Mouse (Mus musculus): Measurements from ENCODE around the gene Csf2rb.
"Not testable (repeated sequence)": the region's sequence is repeated elsewhere in the genome, so short reads cannot be mapped to it uniquely, and the experiment has no call there.

Csf2rb gene

GRCm38 (mm10) chr15:78327753-78328341 is 2.3 kb downstream of the Csf2rb start:
- not testable (repeated sequence) for DNase-seq (ENCODE audit: low read depth, low spot score)

DNA sequence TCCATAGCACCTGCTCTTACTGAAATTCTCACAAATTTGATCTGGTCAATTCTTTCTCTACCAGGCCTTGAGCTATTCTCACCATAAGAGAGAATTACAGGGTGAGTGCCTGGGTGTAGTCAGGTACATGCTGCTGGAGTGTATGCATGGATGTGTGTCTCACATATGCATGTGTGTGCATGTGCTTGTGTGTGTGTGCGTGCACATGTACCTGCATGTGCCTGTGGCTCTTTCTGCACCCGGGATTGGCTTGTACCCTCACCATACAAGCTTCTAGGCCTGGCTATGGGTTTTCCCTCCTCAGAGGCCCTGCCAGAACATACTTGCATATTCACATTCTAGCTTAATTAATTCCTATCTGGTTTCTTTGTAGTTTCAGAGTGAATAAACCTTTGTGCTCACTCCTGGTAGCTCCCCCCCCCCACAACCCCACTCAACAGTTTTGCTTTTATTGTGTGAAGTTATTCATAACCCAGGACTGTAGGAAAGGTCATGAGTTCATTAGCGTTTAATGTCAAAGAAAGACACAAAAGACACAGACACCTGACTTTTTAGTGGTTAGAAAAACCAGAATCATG is 3.1 kb downstream of the Csf2rb start:
- no peak for DNase-seq (ENCODE audit: low read depth, low spot score)

DNA sequence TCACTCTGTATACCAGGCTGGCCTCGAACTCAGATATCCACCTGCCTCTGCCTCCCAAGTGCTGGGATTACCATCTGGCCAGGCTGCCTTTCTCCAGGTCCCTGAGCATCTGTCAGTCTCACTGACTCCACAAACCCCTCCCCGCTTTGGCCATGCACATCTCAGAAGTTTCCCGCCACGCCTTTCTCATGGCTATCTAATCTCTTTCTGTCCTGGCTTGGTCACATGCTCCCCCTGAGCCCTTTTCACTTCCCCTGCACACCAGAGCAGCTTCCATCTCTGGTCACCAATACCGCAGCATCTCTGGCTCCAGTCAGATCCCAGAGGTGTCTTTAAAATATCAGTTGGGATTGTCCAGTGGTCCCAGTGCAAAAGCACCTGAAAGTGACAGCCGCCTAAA is 4.4 kb downstream of the Csf2rb start:
- DNase-seq (ENCODE audit: low read depth, low spot score) = not testable (repeated sequence)

DNA sequence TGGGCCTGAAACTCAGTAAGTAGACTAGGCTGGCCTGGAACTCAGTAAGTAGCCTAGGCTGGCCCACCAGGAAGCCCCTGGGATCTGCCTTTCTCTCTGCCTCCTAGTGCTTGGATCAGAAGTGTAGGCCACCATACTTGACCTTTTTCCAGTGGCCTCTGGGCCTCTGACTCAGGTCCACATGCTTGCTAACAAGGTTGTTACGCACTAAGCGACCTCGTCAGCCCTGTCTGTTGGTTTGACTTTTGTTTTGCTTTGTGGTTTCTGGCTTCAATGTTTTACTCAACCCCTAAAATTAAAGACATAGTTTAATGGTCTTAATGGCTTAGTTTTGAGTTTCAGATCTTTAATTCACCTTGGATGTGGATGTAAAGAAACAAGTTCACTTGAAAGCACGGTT is 5.2 kb downstream of the Csf2rb start:
- DNase-seq (ENCODE audit: low read depth, low spot score) = no peak

DNA sequence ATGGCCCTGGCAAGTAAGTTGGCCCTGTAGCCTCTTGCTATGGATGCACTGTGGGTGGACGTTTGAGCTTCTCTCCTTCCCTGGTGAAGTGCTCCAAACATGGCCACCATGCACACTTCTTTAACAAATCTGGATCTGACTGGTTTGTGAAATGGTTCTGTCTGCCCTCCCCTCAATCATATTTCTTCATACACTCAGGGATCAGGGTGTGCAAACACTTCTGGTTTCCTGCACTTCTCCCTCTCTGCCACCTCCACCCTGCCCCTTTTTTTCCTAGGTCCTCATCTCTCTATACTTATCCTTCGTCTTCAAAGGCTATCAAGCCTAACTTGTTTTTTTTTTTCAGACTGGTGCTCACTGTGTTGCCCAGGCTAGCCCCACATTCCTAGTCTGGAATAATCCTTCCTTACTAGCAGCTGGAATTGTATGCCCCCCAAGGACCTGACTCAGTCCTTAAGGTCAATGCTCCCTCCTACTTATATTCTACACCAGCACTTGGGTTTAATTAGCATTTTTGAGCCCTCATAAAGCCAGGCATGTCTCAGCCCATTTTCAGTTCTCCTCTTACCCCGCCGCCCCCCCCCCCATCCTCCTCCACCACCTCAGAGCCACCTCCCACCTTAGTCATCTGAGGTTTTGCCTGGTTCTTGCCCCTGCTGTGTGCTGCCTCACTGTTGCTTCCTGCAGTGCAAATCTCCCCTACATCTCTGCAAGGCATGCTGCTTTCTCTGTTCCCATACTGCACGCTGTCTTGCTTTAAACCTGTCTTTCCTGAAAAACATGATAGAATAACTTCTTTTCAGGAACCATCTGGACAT is 6.2 kb downstream of the Csf2rb start:
- no peak for DNase-seq (ENCODE audit: low read depth, low spot score)

DNA sequence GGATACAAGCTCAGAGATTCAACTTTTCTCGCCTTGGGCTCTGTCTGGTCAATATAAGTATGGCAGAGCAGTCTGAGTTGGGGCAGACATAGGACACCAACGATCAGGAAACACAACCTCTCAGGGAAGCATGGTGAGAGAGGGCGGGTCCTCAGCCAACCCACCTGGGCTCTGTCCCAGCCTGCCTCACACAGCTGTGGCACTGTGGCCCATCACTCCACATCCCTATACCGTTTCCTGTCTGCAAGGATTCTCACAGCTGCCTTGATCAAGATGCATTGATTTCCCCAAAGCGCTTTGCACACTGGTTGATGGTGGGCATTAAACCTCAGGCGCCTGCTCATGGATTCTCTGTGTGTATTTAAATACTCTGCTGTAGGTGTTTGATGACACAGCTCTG is 7.4 kb downstream of the Csf2rb start:
- no peak for DNase-seq (ENCODE audit: low read depth, low spot score)

DNA sequence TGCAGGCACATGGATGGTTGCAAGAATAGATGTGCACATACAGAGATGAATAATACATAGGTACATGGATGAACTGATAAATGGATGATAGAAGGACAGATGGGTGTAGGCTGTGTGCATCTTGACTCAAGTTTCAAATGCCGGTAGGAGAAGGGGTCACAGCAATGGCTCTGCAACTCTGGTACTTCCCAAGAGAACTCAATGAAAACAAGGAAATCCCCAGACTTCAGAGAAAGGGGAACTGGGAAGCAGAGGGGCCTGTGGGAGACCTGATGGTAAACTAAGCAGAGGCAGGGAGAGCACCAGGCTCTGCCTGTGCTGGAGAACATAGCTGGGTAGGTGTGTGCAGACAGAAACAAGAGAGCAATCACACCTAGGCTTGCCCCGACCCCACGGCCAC is 8.8 kb downstream of the Csf2rb start:
- no peak for DNase-seq (ENCODE audit: low read depth, low spot score)

DNA sequence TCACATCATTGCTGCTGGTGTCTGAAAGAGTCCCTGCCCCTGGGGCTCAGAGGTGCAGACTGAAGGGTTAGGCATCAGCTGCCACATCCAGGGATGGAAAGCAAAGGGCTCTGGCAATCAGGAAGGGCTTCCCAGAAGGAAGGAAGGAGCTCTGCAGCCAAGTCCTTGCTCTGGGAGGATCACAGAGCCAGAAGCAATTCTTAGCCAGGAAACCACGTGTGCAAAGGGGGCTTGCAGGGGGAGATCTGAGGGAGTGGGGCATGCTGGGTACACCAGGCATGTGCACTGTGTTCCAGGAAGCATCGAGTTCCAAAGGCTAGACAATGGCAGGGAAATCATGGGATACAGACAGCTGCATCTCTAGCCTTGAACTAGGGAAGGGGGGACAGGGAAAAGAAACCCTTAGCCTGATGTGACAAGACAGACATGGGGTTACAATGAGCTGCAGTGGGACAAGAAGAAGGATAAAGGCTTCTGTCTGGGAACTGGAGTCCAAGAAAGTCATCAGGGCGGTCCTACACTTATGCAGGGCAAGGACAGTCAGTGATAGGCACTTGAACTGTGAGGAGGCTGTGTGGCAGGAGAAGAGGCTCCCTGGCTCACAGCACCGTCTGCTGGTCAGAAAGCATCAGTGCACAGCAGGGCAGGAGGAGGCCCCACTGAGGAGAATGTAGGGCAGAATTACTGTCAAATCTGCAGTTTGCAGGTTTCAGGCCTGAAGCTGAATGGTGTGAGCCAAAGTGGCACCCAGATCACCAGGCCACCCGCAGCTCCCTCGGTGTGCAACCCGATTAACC is 14.3 kb downstream of the Csf2rb start:
- DNase-seq (ENCODE audit: low read depth, low spot score) = peak; percentile 44

DNA sequence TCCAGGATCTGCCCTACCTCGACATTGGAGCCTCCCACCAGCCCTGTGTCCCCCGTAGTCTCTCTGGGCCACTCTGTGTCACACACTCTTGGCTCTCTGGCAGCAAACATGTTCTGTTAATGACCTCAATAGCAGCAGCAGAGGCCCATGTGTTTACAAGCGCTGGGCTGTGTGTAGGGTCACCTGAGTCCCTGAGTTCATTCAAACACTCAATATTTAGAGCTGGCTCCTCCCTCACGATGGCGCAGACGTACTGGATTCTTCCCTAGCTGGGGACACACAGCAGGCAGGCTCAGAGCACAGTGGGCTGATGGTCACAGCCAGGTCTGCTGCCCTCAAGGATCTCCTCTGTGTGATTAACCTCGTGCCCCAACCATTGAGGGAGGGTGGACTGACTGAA is 15.4 kb downstream of the Csf2rb start:
- not testable (repeated sequence) for DNase-seq (ENCODE audit: low read depth, low spot score)

GRCm38 (mm10) chr15:78343683-78344082 is 18.1 kb downstream of the Csf2rb start:
- DNase-seq (ENCODE audit: low read depth, low spot score) = no peak

DNA sequence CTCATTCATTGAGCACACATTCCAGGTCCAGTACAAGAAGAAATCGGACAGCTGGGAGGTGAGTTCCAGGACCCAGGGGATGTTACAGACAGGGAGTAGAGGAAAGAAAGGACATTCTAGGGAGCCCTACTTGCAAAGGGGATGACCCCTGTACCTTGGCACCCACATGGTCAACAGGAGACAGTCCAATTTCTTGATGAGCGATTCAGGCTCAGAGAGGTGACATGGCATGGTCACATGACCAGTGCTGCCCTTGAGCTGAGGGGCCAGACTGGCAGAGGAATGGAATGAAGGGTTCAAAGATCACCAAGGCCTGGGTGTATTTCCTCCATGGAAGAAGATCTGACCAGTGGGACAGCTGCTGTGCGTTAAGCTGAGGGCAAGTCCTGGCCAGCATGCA is 19.0 kb downstream of the Csf2rb start:
- no peak for DNase-seq (ENCODE audit: low read depth, low spot score)

GRCm38 (mm10) chr15:78351586-78352165 is 26.1 kb downstream of the Csf2rb start:
- DNase-seq (ENCODE audit: low read depth, low spot score) = peak; percentile 19

- DNase-seq (ENCODE audit: low read depth, low spot score) = no peak
These were observed 29.4 kb downstream of the Csf2rb start for GRCm38 (mm10) chr15:78354958-78355357.

DNA sequence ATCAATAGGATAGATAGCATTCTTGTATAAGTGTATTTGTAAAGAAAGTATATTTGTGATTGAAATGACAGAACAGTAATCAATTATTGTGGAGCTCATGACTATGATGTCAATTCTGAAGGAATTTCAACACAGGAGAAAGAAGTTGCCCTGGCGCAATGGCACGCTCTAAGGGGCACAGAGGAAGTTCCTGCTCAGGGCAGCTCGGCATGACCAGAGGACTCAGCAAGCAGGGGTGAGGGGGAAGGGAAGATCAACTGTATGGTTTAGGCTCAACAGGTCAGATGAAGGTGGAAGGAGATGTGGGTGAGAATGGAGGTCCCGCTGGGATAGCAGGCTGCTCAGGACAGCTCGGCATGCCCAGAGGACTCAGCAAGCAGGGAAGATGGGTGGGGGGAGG is 30.0 kb downstream of the Csf2rb start:
- no peak for DNase-seq (ENCODE audit: low read depth, low spot score)

DNA sequence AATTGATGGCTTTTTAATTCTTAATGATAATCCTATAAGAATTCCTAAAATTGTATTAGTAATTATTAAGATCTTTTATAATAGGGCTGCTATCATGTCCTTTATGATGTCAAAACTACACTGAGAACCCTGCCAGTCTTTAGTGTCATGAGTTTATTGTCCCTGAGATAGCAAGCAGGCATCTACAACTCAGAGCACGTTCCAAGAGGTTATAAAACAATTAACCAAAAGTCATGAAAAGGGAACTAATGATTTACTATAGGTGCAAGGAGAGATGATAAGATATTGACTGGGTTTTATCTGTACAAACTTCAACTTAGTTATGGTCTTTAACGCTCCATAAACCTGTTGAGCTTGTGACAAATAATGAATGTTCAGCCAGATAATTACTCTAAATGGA is 40.4 kb downstream of the Csf2rb start:
- DNase-seq (ENCODE audit: low read depth, low spot score) = no peak

DNA sequence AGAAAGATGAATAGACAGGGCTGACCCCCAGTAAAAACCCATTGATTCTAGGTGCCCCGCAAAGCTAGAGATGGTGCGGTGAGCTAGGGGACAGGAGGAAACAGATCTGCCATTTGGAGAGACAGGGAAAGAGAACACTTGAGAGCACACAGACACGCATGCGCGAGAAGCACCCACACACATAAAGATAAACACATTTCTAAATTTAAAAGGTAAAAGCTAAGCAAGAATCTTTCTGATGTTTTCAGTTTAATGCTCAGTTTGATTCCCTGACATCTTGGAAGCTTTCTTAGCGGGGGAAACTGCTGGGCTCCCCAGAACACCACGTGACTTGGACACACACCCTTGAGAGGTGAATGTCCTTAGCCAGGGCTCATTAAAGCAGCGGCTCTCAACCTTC is 41.3 kb downstream of the Csf2rb start:
- no peak for DNase-seq (ENCODE audit: low read depth, low spot score)

- no peak for DNase-seq (ENCODE audit: low read depth, low spot score)
These were observed 42.3 kb downstream of the Csf2rb start for GRCm38 (mm10) chr15:78367811-78368210.

DNA sequence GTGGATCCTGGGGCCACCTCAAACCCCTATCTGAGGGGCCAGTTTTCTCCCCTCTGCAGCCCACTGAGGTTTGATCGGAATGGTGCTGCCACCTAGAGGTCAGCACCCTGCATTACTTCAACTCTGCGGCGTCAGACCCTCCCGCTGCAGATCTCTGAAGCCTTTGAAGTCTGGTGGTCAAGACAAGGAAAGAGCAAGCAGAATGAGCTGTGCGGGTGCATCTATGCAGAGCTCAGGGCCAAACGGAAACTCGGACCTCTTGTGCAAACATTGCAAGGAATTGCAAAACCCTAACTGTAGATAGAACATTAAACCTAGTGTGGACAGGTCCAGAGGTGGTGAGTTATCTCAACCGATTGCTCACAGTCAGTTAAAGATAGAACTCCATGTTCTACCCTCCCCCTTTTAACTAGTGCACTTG is 43.4 kb downstream of the Csf2rb start:
- DNase-seq (ENCODE audit: low read depth, low spot score) = peak; percentile 18

DNA sequence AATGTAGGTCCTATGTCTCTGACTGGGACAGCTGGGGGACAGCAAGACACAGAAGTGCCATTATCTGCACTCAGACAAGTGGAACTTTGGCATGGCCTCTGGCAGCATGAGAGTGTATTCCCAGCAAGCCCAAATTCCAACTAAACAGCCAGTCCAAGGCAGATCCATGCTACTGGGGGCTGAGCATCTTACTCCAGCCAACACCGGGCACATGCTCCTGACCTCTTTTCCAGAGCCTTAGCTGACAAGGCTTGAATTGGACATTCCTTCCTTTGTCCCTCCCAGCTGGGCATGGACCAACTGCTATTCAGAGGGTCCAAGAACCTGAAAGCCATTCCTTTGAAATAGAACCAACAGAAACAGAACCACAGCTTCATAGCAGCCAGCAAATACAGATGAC is 44.1 kb downstream of the Csf2rb start:
- no peak for DNase-seq (ENCODE audit: low read depth, low spot score)

DNA sequence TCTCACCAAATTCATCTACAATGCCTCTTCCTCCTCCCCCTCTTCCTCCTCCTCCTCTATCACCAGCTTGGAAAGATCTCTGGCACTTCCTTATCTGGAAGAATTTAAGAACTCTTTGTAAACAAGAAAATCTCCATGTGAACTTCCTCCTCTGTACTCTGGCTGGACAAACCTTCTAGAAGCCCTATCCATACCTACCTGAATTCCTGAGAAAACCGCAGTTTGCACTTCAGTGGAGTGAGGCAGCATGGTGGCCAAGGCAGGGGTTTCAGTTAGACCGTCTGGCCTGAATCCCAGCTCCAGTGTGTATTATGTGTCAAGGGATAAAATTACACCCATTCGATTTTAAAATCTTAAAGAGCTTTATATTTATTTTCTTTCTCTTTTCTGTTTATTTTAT is 47.2 kb downstream of the Csf2rb start:
- DNase-seq (ENCODE audit: low read depth, low spot score) = no peak

GRCm38 (mm10) chr15:78374204-78374603 is 48.7 kb downstream of the Csf2rb start:
- DNase-seq (ENCODE audit: low read depth, low spot score) = no peak

- no peak for DNase-seq (ENCODE audit: low read depth, low spot score)
These were observed 52.3 kb downstream of the Csf2rb start for GRCm38 (mm10) chr15:78377859-78378258.
